Mouse (Mus musculus) cerebral cortex, adult 2 months (tissue): ENCODE measurements around the gene Cc2d1b.

Experiments
- WGBS: fragments of 180-500 bp; shearing (Covaris S2); methylation state at CpG from one replicate; pipeline ENCODE4 v1.1.7; 2018; 5-methylcytosine and 5-hydroxymethylcytosine counted together

The Cc2d1b gene

GRCm38 (mm10) chr4:108664407-108664806, 44.7 kb downstream of the Cc2d1b start:
- 50% methylated on average over 2 of the region's 2 CpGs for WGBS
